Mouse (Mus musculus) gastrocnemius, postnatal 14 days (tissue): ENCODE measurements around the gene Gm3187. TPM values are rescaled to one million over a fixed set of nuclear protein-coding genes. Genes with fewer than 3 reads are reported as not detected.
"Not testable (repeated sequence)": the region's sequence is repeated elsewhere in the genome, so short reads cannot be mapped to it uniquely, and the experiment has no call there.

Source experiments
- DNase-seq: peaks from one replicate; pipeline ENCODE4 v3.0.0; 2021; ENCODE audit warnings: mixed read lengths
- intact Hi-C: fragments of 180-260 bp; cut with DNase I; formaldehyde crosslinking; loops from one replicate; pipeline ENCODE4 v1.15.1; 2025; ENCODE audit warnings: low total_unique reads
- long read RNA-seq, 2 experiments: library from polyadenylated mRNA; stranded (forward); transcript quantifications; one replicate each; pipeline ENCODE4 v2.0.0; 2021
- total RNA-seq, 2 experiments: library from RNA; stranded (reverse); gene quantifications; 2 replicates each; pipeline ENCODE4 v1.2.3; 2021

Gm3187 gene
- not detected for total RNA-seq
- long read RNA-seq, experiment 1 = 0 reads
- long read RNA-seq, experiment 2 = 0 reads

DNA sequence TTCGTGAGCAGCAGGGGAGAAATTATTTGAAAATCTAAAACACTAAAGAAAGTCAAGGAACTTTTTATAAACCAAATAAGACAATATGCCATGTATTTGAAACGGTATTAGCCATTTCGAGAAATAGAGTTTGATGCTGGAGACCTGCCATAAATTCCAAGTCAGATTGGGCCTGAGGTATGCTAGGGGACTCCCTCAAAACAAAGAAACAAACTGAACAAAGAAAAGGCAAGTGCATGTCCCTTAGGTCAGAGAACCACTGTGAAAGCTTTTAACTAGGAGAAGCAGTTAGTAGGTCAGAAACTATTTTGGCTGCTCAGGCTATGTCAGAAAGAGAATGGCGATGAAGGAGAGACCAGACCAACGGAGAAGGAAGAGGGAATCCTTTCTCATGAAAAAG is at the start of gene Gm3187:
Gene Gm3187, plus strand, starts transcription at position 301 of the 400 bp plus-strand sequence.
- DNase-seq, intact Hi-C loops: not testable (repeated sequence)

DNA sequence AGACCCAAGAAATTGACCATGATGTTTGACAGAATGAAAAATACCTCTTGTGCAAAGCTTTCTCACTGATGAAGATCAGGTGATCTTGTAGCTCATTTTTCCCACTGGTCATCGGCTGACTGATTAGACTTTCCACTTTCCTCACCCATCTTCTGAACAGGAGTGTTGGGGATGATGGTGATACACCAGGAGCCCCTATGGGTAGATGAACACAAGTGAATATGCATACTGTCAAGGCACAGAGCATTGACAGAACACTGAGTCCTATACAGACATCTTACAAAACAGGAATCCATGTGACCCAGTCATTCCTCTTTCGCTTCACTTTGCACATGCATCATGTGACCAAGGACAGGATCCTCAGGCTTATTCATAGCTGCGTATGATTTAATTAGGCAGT is 28.6 kb upstream of the Gm3187 start, which contains the start of gene Gm3194:
Gene Gm3194, minus strand, starts transcription at position 101 of the 400 bp plus-strand sequence.
- intact Hi-C loops = not testable (repeated sequence)

DNA sequence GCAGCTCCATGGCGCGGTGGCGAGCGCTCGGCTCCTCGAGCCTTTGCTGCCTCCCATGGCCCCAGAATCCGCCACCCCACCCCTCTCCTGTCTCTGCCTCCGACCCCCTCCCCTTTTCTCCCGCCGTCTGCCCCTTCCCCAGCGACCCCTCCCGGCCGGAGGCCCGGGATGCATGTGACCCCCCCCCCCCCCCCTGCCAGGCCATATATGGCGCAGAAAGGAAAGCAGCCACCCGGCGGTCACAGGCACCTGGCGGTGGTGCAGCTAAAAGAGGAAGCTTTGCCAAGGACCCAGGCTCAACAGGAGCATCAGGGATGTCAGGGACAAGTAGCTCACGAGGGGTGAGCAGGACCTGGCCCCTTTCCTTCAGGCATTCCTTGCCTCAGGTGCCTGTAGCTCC is 23.5 kb upstream of the Gm3187 start:
- DNase-seq, intact Hi-C loops: not testable (repeated sequence)

More for the DNA sequence above, 28.6 kb upstream of the Gm3187 start, which contains the start of gene Gm3194:
- DNase-seq = not testable (repeated sequence)

- DNase-seq, intact Hi-C loops: not testable (repeated sequence)
Observed at GRCm38 (mm10) chr14:5477730-5478129, 6.3 kb upstream of the Gm3187 start, which contains the start of gene Gm8246. Gene Gm8246 (minus strand): TSS chr14:5477830.

DNA sequence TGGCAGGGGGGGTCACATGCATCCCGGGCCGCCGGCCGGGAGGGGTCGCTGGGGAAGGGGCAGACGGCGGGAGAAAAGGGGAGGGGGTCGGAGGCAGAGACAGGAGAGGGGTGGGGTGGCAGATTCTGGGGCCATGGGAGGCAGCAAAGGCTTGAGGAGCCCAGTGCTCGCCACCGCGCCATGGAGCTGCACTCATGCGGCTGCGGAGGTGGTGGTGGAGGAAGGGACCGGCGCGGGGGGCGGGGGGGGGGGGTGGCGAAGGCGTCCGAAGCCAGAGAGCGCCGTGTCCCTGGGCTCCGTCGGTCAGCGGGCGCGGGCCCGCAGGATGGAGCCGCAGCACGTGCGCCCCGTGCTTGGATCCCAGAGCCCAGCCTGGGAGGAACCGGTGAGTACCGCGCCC is 17.4 kb downstream of the Gm3187 start, which contains the start of gene Gm3488:
Gene Gm3488, plus strand, starts transcription at position 301 of the 400 bp plus-strand sequence.
- DNase-seq, intact Hi-C loops: not testable (repeated sequence)

DNA sequence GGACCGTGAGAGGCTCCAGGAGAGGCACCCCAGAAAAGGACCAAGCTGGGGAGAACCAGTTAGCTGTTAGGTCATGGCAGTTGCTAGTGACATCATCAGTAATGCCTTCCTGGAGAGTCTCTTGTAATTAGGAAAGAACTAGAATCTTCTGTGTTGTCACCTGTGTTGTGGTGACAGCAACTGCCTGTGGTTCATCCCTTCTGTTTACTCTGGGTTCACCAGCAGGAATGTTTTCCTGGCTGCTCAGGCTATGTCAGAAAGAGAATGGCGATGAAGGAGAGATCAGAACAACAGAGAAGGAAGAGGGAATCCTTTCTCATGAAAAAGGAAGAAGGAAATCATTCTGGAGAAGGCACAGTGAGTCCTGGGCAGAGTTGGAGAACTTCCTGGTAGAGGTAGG is 54.2 kb downstream of the Gm3187 start, which contains the start of gene Gm3532:
Gene Gm3532, plus strand, starts transcription at position 301 of the 400 bp plus-strand sequence.
- intact Hi-C loops, DNase-seq: not testable (repeated sequence)

Other genes with a start within 250 kb of the Gm3187 start
- not detected for gene Gm3526, start 223.6 kb upstream of the Gm3187 start, total RNA-seq
- gene Gm3542, start 149.3 kb upstream of the Gm3187 start, total RNA-seq = not detected
- gene Gm3500, start 95.2 kb upstream of the Gm3187 start, total RNA-seq = under 1 TPM; 0.20 to 0.25 TPM
- gene Gm3194, start 28.7 kb upstream of the Gm3187 start, total RNA-seq = under 1 TPM; 0.72 to 0.82 TPM
- not detected for gene Gm8246, start 6.4 kb upstream of the Gm3187 start, total RNA-seq
- under 1 TPM in 1 of 2 experiments, not detected in 1; 0.47 TPM for gene Gm3488, start 17.5 kb downstream of the Gm3187 start, total RNA-seq
- not detected for gene Gm3532, start 54.3 kb downstream of the Gm3187 start, total RNA-seq
- gene Gm8265, start 148.8 kb downstream of the Gm3187 start, total RNA-seq = not detected
- gene Gm9603, start 203.2 kb downstream of the Gm3187 start, total RNA-seq = not detected